Mouse (Mus musculus) forebrain, embryonic 10.5 days (tissue): ENCODE data around the gene Nup133. TPM values are rescaled to one million over a fixed set of nuclear protein-coding genes. Genes with fewer than 3 reads are reported as not detected.

Experiments used
- DNase-seq: peaks from one replicate; pipeline ENCODE4 v3.0.0-alpha.2; 2017; ENCODE audit warnings: low spot score; ENCODE audit errors: extremely low spot score
- H3K27ac ChIP-seq: fragments of 300-500 bp; sonication (generic); 2 replicates; pipeline ENCODE4 v1.5.1; 2016; ENCODE audit warnings: mild to moderate bottlenecking
- H3K27me3 ChIP-seq: fragments of 300-500 bp; sonication (generic); 2 replicates; pipeline ENCODE4 v1.6.1; 2016; ENCODE audit warnings: mild to moderate bottlenecking; ENCODE audit not compliant: poor library complexity, severe bottlenecking
- H3K36me3 ChIP-seq: fragments of 300-500 bp; sonication (generic); replicated peaks from 2 replicates; pipeline ENCODE4 v1.6.1; 2016; ENCODE audit warnings: mild to moderate bottlenecking, moderate library complexity
- H3K4me1 ChIP-seq: fragments of 300-500 bp; sonication (generic); 2 replicates; pipeline ENCODE4 v1.6.1; 2016
- H3K4me3 ChIP-seq: fragments of 300-500 bp; sonication (generic); 2 replicates; pipeline ENCODE4 v1.5.1; 2016; ENCODE audit warnings: mild to moderate bottlenecking, moderate library complexity
- H3K9me3 ChIP-seq: fragments of 300-500 bp; sonication (generic); 2 replicates; pipeline ENCODE4 v1.6.1; 2016; ENCODE audit warnings: mild to moderate bottlenecking, moderate library complexity
- WGBS: fragments of 180-500 bp; shearing (Covaris S2); methylation state at CpG from one replicate; pipeline ENCODE4 v1.1.7; 2016; 5-methylcytosine and 5-hydroxymethylcytosine counted together
- polyA plus RNA-seq: library from polyadenylated mRNA; unstranded; fragments of >200 nt; fragmentation: Nextera tagmentation; extraction: Ambion mirVana; gene quantifications from 2 replicates; pipeline ENCODE4 v1.2.1, GENCODE M21; 2016

Nup133 gene
- polyA plus RNA-seq, 1 experiment from 2014 or later: 62.8 TPM

- 95% methylated on average over 7 of the region's 7 CpGs for WGBS
- Histone ChIP-seq H3K27me3 (no peaks in the 10 kb centered on the region), H3K36me3 (peaks cover 94% of the 10 kb centered on the region), H3K4me1 (no peaks in the 10 kb centered on the region), H3K27ac (no peak overlapping the region), H3K4me3 (no peak overlapping the region), H3K9me3 (no peaks in the 10 kb centered on the region)
- no peak for DNase-seq
These were observed 20.0 kb downstream of the Nup133 start for GRCm38 (mm10) chr8:123929026-123929425.

DNA sequence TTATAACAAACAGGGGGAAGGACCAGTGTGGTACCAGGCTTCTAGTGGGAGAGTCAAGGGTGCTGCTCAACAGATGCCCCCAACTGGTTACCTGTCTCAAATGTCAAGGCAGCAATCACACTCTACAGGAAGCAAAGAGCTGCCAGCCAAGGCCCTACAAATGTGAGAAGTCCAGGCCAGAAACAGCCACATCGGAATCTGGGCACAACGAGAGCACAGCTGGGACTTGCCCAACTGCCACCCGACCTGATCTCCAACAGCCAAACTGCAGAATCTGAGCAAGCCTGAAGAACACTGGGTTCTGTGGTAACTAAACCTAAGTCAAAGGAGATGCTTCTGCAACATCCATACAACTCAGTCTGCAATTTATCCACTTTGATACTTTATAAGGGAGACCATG lies 23.4 kb downstream of the Nup133 start:
- no peak overlapping the region for H3K27ac ChIP-seq
- peaks cover 96% of the 10 kb centered on the region for H3K36me3 ChIP-seq
- H3K4me1 ChIP-seq: no peaks in the 10 kb centered on the region
- 89% methylated on average over 3 of the region's 3 CpGs for WGBS
- no peak overlapping the region for H3K4me3 ChIP-seq
- H3K9me3 ChIP-seq: no peaks in the 10 kb centered on the region
- H3K27me3 ChIP-seq: no peaks in the 10 kb centered on the region
- no peak for DNase-seq

DNA sequence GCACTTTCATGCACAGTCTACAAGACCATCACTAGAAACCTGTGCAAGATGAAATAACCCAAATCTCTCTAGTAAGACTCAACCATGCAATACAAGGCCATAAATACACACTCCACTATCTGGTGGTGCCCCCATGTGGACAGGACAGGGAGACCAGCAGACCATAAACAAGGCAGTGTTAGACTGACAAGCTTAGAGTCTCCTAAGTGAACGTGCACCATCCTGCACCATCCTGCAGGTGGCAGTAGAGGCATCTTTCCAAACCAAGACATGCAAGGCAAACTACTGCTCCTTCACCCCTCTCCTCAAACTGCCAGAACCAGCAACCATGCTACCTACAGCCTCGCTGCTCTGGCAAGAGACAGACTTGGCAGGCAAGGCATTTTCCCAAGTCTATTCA lies 24.3 kb downstream of the Nup133 start:
- H3K27me3 ChIP-seq: no peaks in the 10 kb centered on the region
- no peaks in the 10 kb centered on the region for H3K4me1 ChIP-seq
- peak; percentile 72 for DNase-seq
- WGBS: 22% methylated on average over 2 of the region's 2 CpGs
- no peaks in the 10 kb centered on the region for H3K9me3 ChIP-seq
- no peak overlapping the region for H3K4me3 ChIP-seq
- H3K36me3 ChIP-seq: peaks cover 96% of the 10 kb centered on the region
- H3K27ac ChIP-seq: no peak overlapping the region

GRCm38 (mm10) chr8:123914635-123915034 lies 34.4 kb downstream of the Nup133 start:
- peaks cover 100% of the 10 kb centered on the region for H3K36me3 ChIP-seq

DNA sequence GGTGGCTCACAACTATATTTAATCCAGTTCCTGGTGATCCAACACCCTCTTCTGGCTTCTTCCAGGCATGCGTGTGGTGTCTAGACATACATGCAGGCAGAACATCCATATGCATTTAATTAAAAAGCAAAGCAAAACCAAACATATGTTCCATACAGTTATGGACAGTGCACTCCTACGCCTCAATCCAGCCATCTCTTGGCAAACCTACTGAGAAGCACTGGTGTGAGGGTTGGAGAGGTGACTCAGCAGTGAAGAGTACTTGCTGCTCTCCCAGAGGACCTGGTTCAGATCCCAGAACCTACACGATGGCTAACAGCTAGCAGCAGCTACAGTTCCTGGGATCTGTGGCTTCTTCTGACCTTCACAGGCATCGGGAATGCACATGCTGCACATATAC lies 36.8 kb downstream of the Nup133 start:
- Histone ChIP-seq H3K27ac (no peak overlapping the region), H3K36me3 (peaks cover 100% of the 10 kb centered on the region), H3K9me3 (no peaks in the 10 kb centered on the region), H3K4me3 (no peak overlapping the region), H3K27me3 (no peaks in the 10 kb centered on the region), H3K4me1 (no peaks in the 10 kb centered on the region)
- WGBS: 94% methylated on average over 4 of the region's 4 CpGs
- DNase-seq: no peak

More at GRCm38 (mm10) chr8:123914635-123915034, 34.4 kb downstream of the Nup133 start:
- Histone ChIP-seq H3K9me3 (no peaks in the 10 kb centered on the region), H3K4me1 (no peaks in the 10 kb centered on the region), H3K4me3 (no peak overlapping the region), H3K27me3 (no peaks in the 10 kb centered on the region), H3K27ac (no peak overlapping the region)
- 96% methylated on average over 3 of the region's 3 CpGs for WGBS
- no peak for DNase-seq

- Histone ChIP-seq H3K27ac (no peak overlapping the region), H3K4me3 (no peak overlapping the region), H3K36me3 (peaks cover 100% of the 10 kb centered on the region), H3K4me1 (no peaks in the 10 kb centered on the region), H3K27me3 (no peaks in the 10 kb centered on the region), H3K9me3 (no peaks in the 10 kb centered on the region)
- WGBS: 95% methylated on average over 6 of the region's 6 CpGs
- no peak for DNase-seq
These were observed 41.5 kb downstream of the Nup133 start for GRCm38 (mm10) chr8:123907604-123908003.

GRCm38 (mm10) chr8:123902653-123903052 lies 46.4 kb downstream of the Nup133 start:
- Histone ChIP-seq H3K36me3 (peaks cover 92% of the 10 kb centered on the region), H3K4me3 (no peak overlapping the region), H3K27ac (no peak overlapping the region), H3K9me3 (no peaks in the 10 kb centered on the region), H3K4me1 (no peaks in the 10 kb centered on the region), H3K27me3 (no peaks in the 10 kb centered on the region)
- 91% methylated on average over 7 of the region's 7 CpGs for WGBS
- no peak for DNase-seq

GRCm38 (mm10) chr8:123899366-123899765 lies 49.7 kb downstream of the Nup133 start:
- Histone ChIP-seq H3K9me3 (no peaks in the 10 kb centered on the region), H3K36me3 (peaks cover 59% of the 10 kb centered on the region), H3K4me3 (no peak overlapping the region), H3K27me3 (peaks cover 27% of the 10 kb centered on the region), H3K27ac (no peak overlapping the region), H3K4me1 (no peaks in the 10 kb centered on the region)
- DNase-seq: no peak
- 91% methylated on average over 7 of the region's 7 CpGs for whole genome bisulfite sequencing

- Histone ChIP-seq H3K9me3 (no peaks in the 10 kb centered on the region), H3K4me3 (no peak overlapping the region), H3K36me3 (peaks cover 51% of the 10 kb centered on the region), H3K4me1 (no peaks in the 10 kb centered on the region), H3K27me3 (peaks cover 34% of the 10 kb centered on the region), H3K27ac (no peak overlapping the region)
- no peak for DNase-seq
- WGBS: 92% methylated on average over 5 of the region's 5 CpGs
These were observed 50.5 kb downstream of the Nup133 start for GRCm38 (mm10) chr8:123898576-123898975.

DNA sequence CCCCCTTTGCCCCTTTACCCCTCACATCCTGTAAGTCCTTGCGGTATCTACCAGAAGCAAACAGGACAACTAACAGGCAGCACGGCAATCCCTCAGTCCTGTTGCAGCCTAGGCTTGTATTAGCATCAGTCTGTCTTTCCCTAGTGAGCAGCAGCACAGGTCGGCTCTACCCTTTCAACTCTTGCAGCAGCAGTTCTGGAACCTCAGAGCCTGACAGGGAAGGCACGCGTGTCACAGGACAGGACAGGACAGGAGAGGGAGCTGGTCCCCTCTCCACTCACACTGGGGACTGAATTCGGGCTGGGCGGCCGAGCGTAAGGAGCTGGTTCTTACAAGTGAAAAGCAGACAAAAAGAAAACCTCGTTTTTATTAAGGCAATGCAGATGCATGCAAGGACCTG lies 52.3 kb downstream of the Nup133 start:
- H3K27me3 ChIP-seq: peaks cover 52% of the 10 kb centered on the region

GRCm38 (mm10) chr8:123896366-123896761 lies 52.7 kb downstream of the Nup133 start:
- no peaks in the 10 kb centered on the region for H3K9me3 ChIP-seq
- no peak for DNase-seq
- H3K27me3 ChIP-seq: peaks cover 57% of the 10 kb centered on the region
- peaks cover 29% of the 10 kb centered on the region for H3K36me3 ChIP-seq
- peaks cover 16% of the 10 kb centered on the region for H3K4me1 ChIP-seq
- H3K4me3 ChIP-seq: no peak overlapping the region
- no peak overlapping the region for H3K27ac ChIP-seq
- 62% methylated on average over 14 of the region's 14 CpGs for WGBS

More for the DNA sequence above, 52.3 kb downstream of the Nup133 start:
- no peak for DNase-seq
- H3K4me1 ChIP-seq: peaks cover 12% of the 10 kb centered on the region
- 53% methylated on average over 10 of the region's 10 CpGs for WGBS
- H3K4me3 ChIP-seq: no peak overlapping the region
- H3K9me3 ChIP-seq: no peaks in the 10 kb centered on the region
- peaks cover 33% of the 10 kb centered on the region for H3K36me3 ChIP-seq
- no peak overlapping the region for H3K27ac ChIP-seq

DNA sequence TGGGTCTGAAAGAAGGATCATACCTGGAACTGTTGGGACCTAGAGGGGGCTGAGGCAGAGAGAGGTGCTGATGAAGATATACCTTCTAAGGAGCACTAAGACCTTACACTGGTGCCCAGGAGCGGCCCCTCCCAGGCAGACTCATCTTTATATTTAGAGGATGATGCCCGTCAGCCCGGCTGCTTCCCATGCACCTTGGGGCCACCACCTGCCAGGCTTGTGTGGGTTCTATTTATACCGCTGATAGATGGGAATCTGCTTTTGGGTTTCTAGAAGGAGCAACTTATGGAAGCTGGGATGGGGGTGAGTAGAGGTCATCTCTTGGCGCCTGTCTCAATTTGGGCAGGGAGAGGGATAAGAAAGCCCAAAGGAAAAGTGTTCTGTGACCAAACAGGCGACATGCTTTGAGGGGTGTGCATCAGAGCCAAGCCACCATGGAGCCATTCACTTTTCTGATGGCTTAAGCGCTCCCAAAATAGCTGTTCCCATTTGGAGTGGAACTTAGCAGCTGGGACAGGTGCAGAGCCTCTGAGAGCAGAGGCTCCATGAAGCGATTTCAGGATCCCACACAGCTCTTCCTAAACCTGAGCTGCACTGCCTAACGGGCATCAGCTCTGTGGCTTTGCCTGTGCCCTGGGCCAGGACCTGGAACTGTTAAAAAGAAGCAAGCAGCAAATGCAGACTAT lies 53.2 kb downstream of the Nup133 start:
- no peak for DNase-seq
- WGBS: 78% methylated on average over 9 of the region's 9 CpGs
- peaks cover 62% of the 10 kb centered on the region for H3K27me3 ChIP-seq
- H3K36me3 ChIP-seq: peaks cover 23% of the 10 kb centered on the region
- no peak overlapping the region for H3K4me3 ChIP-seq
- H3K27ac ChIP-seq: no peak overlapping the region
- H3K4me1 ChIP-seq: peaks cover 22% of the 10 kb centered on the region
- H3K9me3 ChIP-seq: no peaks in the 10 kb centered on the region

- H3K4me3 ChIP-seq: no peak overlapping the region
- H3K9me3 ChIP-seq: no peaks in the 10 kb centered on the region
- peaks cover 22% of the 10 kb centered on the region for H3K4me1 ChIP-seq
- peaks cover 68% of the 10 kb centered on the region for H3K27me3 ChIP-seq
- H3K36me3 ChIP-seq: peaks cover 18% of the 10 kb centered on the region
- 89% methylated on average over 4 of the region's 4 CpGs for WGBS
- H3K27ac ChIP-seq: no peak overlapping the region
- DNase-seq: no peak
These were observed 53.8 kb downstream of the Nup133 start for GRCm38 (mm10) chr8:123895230-123895629.
